Mouse (Mus musculus) adrenal gland, adult 8-10 months (tissue): ENCODE data around the gene Fgf10. TPM values are rescaled to one million over a fixed set of nuclear protein-coding genes. Genes with fewer than 3 reads are reported as not detected.

Source experiments
- DNase-seq: peaks from one replicate; pipeline ENCODE4 v3.0.0; 2022
- total RNA-seq, 4 experiments: library from RNA; stranded (reverse); gene quantifications; 2 replicates each; pipeline ENCODE4 v1.2.4; 2022

The Fgf10 gene
- total RNA-seq, 4 experiments from 2014 or later, result 1.0 to 4.4 (median 1.9) TPM

- no peak for DNase-seq
Observed at GRCm38 (mm10) chr13:118718396-118718795, 48.8 kb downstream of the Fgf10 start.

DNA sequence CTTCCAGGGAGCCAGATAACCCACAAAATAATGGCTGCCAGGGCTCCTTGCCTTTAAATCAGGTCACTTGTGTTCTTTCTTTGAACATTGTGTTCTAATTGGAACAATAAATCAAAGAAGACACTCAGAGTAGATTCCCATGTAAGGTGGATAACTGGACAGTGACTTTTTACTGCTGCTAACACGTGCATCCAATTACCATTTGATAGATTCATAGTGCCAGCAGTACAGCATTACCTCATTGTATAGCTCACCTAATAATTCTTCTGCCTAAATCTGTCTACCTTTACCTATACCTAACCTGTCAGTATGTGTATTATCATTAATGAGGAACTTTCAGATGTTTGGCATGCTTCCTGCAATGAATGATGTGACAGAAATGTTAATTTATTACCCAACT is 52.1 kb downstream of the Fgf10 start:
- DNase-seq, result no peak

GRCm38 (mm10) chr13:118731850-118732552 is 62.4 kb downstream of the Fgf10 start:
- no peak for DNase-seq

- no peak for DNase-seq
Observed at GRCm38 (mm10) chr13:118739854-118740411, 70.3 kb downstream of the Fgf10 start.

GRCm38 (mm10) chr13:118742788-118743187 is 73.2 kb downstream of the Fgf10 start:
- DNase-seq, result no peak

DNA sequence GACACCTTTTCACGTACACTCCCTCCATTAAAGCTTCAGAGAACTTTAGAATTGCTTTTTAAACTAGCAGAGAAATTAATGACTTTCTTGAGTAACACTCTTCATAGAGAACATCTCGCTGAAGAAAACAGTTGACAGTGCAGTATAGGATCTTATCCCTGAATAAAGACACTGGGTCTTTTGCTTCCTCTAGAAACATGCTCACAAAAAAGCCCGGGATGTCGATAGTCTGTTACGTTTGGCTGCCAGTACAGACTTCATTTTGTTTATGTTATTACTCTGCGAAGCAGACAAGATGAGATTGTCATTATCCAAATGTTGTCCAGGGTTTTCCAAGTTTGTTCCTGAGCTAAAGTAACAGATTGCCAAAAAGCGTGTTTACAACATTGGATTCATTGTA is 75.2 kb downstream of the Fgf10 start:
- DNase-seq, result no peak

- no peak for DNase-seq
Observed at GRCm38 (mm10) chr13:118746427-118746826, 76.8 kb downstream of the Fgf10 start.

- DNase-seq, result no peak
Observed at GRCm38 (mm10) chr13:118754024-118754423, 84.4 kb downstream of the Fgf10 start.

DNA sequence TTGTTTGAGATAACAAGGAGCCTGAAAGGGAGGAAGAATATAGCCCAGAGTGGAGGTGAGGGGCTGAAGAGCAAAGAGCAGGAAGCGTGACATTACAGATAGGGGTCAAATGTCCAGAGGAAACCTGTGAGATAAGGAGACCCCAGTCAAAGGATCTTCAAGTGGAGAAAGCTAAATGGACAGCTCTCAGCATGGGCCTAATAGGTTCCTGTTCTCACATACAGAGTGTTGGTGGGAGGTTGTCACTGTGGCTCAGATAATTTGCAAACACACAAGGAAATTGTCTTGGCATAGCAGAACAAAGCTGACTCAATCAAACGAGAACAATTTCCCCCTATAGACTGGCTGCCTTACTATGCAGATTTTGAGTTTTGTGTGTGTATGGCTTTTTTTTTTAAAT is 89.4 kb downstream of the Fgf10 start:
- DNase-seq, result no peak

GRCm38 (mm10) chr13:118762982-118763381 is 93.4 kb downstream of the Fgf10 start:
- DNase-seq, result no peak

DNA sequence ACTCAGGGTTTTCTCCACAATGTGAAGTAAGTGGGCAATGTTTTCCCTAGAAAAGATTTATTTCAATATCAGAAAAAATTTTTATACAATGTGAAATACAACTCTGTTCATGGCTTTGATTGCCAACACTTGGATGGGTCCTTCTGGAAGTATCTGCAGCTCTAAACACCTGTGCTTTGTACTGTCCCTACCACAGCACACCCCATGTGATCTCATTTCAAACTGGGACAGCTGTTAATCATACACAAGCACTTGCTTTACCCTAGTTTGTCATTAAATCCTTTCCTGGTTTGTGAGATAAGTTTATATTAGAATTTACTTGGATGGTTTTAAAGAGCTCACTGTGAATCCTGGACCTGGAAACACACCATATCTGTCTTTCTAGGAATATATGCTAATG is 102.6 kb downstream of the Fgf10 start:
- DNase-seq, result no peak

GRCm38 (mm10) chr13:118775148-118775547 is 105.6 kb downstream of the Fgf10 start:
- no peak for DNase-seq

- no peak for DNase-seq
Observed at GRCm38 (mm10) chr13:118779161-118779560, 109.6 kb downstream of the Fgf10 start.

DNA sequence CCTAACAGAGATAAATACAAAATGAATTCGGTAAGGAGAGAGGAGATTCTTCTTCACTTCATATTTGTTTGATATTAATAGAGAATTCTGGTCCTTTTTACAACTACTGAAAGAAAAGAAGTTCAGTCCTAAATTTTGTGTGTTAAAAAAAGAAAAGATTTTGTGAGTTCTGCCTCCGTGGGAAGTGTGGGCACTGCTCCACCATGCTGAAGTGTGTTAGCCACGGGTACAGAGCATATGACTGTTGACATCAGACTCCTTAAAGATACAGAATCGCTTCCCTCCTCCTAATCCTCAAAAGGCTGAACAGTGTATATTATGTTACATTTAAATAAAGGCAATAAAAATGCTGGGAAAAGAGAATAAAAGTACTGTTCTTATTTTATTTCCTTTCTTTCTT is 122.2 kb downstream of the Fgf10 start:
- no peak for DNase-seq

- no peak for DNase-seq
Observed at GRCm38 (mm10) chr13:118792198-118792597, 122.6 kb downstream of the Fgf10 start.

- DNase-seq, result no peak
Observed at GRCm38 (mm10) chr13:118800176-118800575, 130.6 kb downstream of the Fgf10 start.

- DNase-seq, result no peak
Observed at GRCm38 (mm10) chr13:118806662-118807061, 137.1 kb downstream of the Fgf10 start.

GRCm38 (mm10) chr13:118819785-118820184 is 150.2 kb downstream of the Fgf10 start:
- DNase-seq, result no peak

- DNase-seq, result no peak
Observed at GRCm38 (mm10) chr13:118823113-118823512, 153.5 kb downstream of the Fgf10 start.

DNA sequence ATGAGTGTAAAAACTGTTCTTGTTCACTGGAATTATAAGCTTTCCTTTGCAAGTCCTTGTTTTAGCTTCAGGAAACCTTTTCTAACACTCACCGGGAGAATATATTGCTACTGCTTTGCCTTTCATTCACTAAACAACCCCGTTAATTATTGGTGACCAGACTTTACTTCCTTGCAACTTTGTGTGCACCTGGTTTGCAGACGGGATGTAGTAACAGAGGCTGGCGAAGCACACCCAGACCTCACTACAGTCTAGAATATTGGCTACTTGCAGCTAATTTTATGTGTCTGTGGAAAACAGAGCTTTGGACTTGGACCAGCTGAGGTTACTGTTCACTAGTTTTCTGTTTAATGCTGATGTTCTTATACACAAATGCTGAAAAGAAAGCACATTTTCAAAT is 155.5 kb downstream of the Fgf10 start:
- no peak for DNase-seq

DNA sequence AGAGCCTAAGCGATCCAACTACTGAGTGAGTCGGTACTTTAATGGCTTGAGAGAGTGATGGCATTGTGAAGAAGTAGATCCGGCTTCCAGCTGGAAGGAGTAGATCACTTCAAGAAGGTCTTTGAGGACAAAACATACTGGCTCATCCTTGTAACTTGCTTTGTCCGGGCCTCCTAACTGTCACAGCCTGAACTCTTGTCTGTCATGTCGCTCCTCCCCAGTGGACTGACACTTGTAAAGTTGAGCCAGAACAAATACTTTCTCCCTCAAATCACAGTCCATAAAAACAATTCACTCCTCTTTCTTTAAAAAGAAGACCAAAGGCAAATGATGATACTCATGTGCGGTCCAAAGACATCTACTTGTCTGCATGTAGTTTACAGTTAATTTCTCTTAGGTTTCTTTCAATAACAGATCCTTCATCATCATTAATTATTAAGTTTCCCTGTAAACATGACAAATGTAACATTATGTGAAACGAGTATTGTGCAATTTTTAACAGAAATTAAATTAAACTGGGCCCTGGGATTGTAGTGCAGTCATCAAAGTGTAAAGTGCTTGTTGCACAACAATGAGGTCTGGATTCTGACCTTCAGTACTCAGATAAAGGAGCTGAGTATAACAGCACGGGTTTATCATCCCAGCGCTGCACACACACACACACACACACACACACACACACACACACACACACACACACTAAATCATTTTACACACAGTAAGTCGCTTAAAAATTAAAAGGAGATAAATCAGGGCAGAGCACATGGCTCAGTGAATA is 159.2 kb downstream of the Fgf10 start:
- no peak for DNase-seq

- no peak for DNase-seq
Observed at GRCm38 (mm10) chr13:118834021-118834420, 164.4 kb downstream of the Fgf10 start.

- DNase-seq, result no peak
Observed at GRCm38 (mm10) chr13:118835078-118835477, 165.5 kb downstream of the Fgf10 start.
